Mouse (Mus musculus): Measurements from ENCODE around the gene Fscn3.

DNA sequence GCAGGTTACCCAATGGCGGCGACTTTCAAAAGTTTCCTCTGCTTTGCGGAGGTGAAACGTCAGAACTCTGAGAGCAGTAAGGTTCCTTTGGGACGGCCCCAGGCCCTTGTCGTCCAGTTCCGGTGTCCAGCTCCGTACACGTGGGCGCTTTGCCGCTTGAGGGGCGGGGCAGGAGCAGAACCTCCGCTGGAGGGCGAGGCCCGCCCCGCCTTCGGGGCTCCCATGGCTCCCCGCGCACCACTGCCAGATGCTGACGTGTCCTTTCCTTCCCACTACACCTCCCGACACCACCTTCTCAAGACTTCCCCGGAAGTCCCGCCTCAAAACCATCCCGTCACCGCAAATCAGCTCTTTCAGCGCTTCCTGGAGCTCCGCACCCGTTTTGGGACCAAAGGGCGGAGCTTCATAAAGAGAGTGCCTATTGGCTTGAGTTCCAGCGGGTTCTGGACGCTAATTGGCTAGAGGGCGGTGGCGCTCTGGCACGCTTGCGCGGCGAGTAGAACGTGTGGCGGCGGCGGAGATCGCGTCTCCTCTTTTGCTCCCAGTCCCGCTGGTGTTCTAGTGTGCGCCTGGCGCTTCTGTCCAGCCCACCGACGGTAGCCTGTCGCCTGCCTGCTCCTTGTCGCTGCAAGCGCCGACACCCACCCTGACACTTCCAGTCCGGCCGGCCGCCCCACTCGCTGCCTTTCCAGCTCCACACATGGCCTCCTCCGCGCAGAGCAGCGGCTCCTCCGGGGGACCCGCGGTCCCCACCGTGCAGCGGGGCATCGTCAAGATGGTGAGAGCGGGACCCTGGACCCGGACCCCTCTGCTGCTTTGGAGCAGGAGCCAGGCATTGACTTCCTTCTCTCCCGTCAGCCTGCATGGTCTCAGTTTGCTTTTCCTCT lies 52.5 kb downstream of the Fscn3 start:
- TF ChIP-seq POLR2A (IDR thresholded peaks at IDR 0.05; ENCODE audit: low read depth, low read length) (peak; percentile 56), CTCF (conservative IDR thresholded peaks at IDR 0.05; ENCODE audit: insufficient read depth, insufficient read length, low read depth, low read length) (no peak)
